In the genomic region with DNA sequence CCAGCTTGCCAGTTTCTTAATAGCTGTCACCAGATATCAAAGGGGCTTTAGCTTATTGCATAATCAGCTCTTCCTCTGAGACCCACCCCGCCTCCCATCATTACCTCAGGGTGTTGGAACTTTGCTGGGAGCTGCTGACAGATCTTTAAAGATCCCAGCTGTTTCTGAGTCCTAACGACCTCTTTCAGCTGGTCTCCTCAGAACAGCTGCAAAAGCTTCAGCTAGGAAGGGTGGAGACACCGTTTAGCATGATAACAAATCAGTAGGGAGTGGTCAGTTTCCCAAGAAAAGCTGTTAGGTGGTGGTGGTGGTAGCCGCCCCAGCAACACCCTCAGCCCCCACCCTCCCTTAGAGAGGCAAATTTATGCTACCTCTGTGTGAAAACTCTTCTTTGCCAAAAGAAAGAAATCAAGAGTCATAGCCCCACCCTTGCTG, we compare ENCODE assay signal across 8 mouse cellular contexts.
DNase-seq lines count a peak whose midpoint lies in the region; ATAC-seq and TF ChIP-seq lines count a peak whose summit lies in the region.

No protein-coding gene starts in this region.

- H3K4me2 ChIP-seq in kidney, embryonic 16.5 days (replicated peaks; ENCODE audit: low read depth, low read length): no peak overlapping the region
- peak overlapping the region; percentile 63 for H3K4me2 ChIP-seq in myocyte (ENCODE audit: low read depth)

- intact Hi-C loops in gastrocnemius, postnatal 14 days (cut with DNase I; ENCODE audit: low total_unique reads): no loop called here

- no peaks in the 10 kb centered on the region for H3K4me1 ChIP-seq in kidney, embryonic 16.5 days (ENCODE audit: insufficient read depth, low read length)

- H3K9me3 ChIP-seq in kidney, embryonic 16.5 days (ENCODE audit: low read length): no peaks in the 10 kb centered on the region

- H3K9ac ChIP-seq in kidney, embryonic 16.5 days (replicated peaks; ENCODE audit: low read length): no peak overlapping the region

- H3K79me2 ChIP-seq in myocyte (ENCODE audit: control insufficient read depth, insufficient read depth): no peaks in the 10 kb centered on the region

- ATAC-seq in kidney, embryonic 16.5 days (ENCODE audit: low FRiP score, low TSS enrichment): peak; percentile 87
- no peak for ATAC-seq in monocyte, adult 5-6 weeks (replicated peaks; ENCODE audit: insufficient number of reproducible peaks, low FRiP score, low TSS enrichment, poor library complexity, severe bottlenecking)

- TF ChIP-seq POLR2A in myocyte (IDR thresholded peaks at IDR 0.05; ENCODE audit: insufficient read length, low read depth): no peak

- no peaks in the 10 kb centered on the region for H3K36me3 ChIP-seq in kidney, embryonic 16.5 days (ENCODE audit: insufficient read depth, low read length)
- no peaks in the 10 kb centered on the region for H3K36me3 ChIP-seq in myocyte (ENCODE audit: control insufficient read depth, insufficient read depth)

- no peaks in the 10 kb centered on the region for H3K27me3 ChIP-seq in kidney, embryonic 16.5 days (ENCODE audit: insufficient read depth, low read length)
- no peaks in the 10 kb centered on the region for H3K27me3 ChIP-seq in myocyte (ENCODE audit: control insufficient read depth, insufficient read depth, insufficient read length)

- DNase-seq in kidney, adult 11 months: peak; percentile 3
- no peak for DNase-seq in kidney, adult 18-20 months
- peak; percentile 49 for DNase-seq in gastrocnemius, postnatal 14 days
- DNase-seq in cerebellum, adult 18-20 months: no peak
- no peak for DNase-seq in layer of hippocampus, adult 9-10 months (ENCODE audit: low spot score)

- no peak overlapping the region for H3K4me3 ChIP-seq in kidney, embryonic 16.5 days (ENCODE audit: low read length)
- H3K4me3 ChIP-seq in myocyte: no peak overlapping the region

- H3K27ac ChIP-seq in kidney, embryonic 16.5 days (ENCODE audit: low read length): no peak overlapping the region

- H3ac ChIP-seq in myocyte (ENCODE audit: control insufficient read depth, insufficient read length): no peak overlapping the region

- 3% methylated on average over 4 of the region's 4 CpGs for whole genome bisulfite sequencing in kidney, embryonic 16.5 days

TF ChIP-seq in myocyte, 11 proteins besides CTCF, POLR2A, EP300 and RAD21:
- TF ChIP-seq MAX (IDR thresholded peaks at IDR 0.05; ENCODE audit: low read depth) (no peak), USF1 (IDR thresholded peaks at IDR 0.05; ENCODE audit: low read depth) (no peak), MYOG (IDR thresholded peaks at IDR 0.05; ENCODE audit: control insufficient read depth in 1 of 3, insufficient read depth in 1 of 3, insufficient read length in 2 of 3, low read depth in 2 of 3) (peak in 2 of 3 experiments; percentile 94 to 100), SRF (IDR thresholded peaks at IDR 0.05; ENCODE audit: control insufficient read depth, insufficient read length, low read depth) (no peak), E2F4 (IDR thresholded peaks at IDR 0.05; ENCODE audit: insufficient read depth) (no peak), CEBPB (IDR thresholded peaks at IDR 0.05; ENCODE audit: insufficient read depth, poor library complexity, severe bottlenecking) (peak; percentile 99), TCF3 (IDR thresholded peaks at IDR 0.05; ENCODE audit: insufficient read length, low read depth) (peak; percentile 91), POLR2AphosphoS2 (IDR thresholded peaks at IDR 0.05; ENCODE audit: insufficient read length, low read depth) (no peak), MYOD1 (IDR thresholded peaks at IDR 0.05; ENCODE audit: control insufficient read depth in 1 of 3, insufficient read length in 2 of 3, low read depth in 2 of 3) (peak; percentile 99), TCF12 (IDR thresholded peaks at IDR 0.05; ENCODE audit: insufficient read depth, poor library complexity, severe bottlenecking) (peak; percentile 100), REST (IDR thresholded peaks at IDR 0.05; ENCODE audit: insufficient read depth, insufficient read length) (no peak)

Comparison
In these comparisons a context has a peak if more than half of its experiments do, and no peak if none do; other contexts are left out.
1. DNase-seq: peak in kidney, adult 11 months (single experiment) and gastrocnemius, postnatal 14 days (single experiment); none in kidney, adult 18-20 months (single experiment), cerebellum, adult 18-20 months (0 of 2) and layer of hippocampus, adult 9-10 months (single experiment).